Mouse (Mus musculus) CH12.LX (cell line): ENCODE measurements around the gene Serpind1. TPM values are rescaled to one million over a fixed set of nuclear protein-coding genes. Genes with fewer than 3 reads are reported as not detected.
A peak's percentile ranks its signal among the peaks of the same experiment; 100 is the strongest.

Experiments
- DNase-seq: peaks from one replicate; pipeline ENCODE4 v3.0.0-alpha.2; 2013; ENCODE audit errors: extremely low read depth
- H3K27ac ChIP-seq: 2 replicates; pipeline ENCODE4 v1.5.1; 2012; ENCODE audit warnings: low read depth, mild to moderate bottlenecking, control low read depth, moderate library complexity; ENCODE audit not compliant: insufficient read depth
- H3K27me3 ChIP-seq: replicated peaks from 2 replicates; pipeline ENCODE3; 2012; ENCODE audit warnings: inconsistent platforms
- H3K36me3 ChIP-seq, 2 experiments: replicated peaks in 1 of 2; 2 replicates each; pipeline versions ENCODE3 to v1.6.1; 2012; ENCODE audit warnings: inconsistent platforms in 1 of 2, low read length in 1 of 2, mild to moderate bottlenecking in 1 of 2, mixed read lengths in 1 of 2, moderate library complexity in 1 of 2; ENCODE audit not compliant: control insufficient read depth in 1 of 2, insufficient read depth in 1 of 2
- H3K4me1 ChIP-seq, 2 experiments: 2 replicates each; pipeline ENCODE4 v1.6.1; 2012; ENCODE audit warnings: inconsistent platforms in 1 of 2, moderate library complexity in 1 of 2; ENCODE audit not compliant: insufficient read depth in 2 of 2, control insufficient read depth in 1 of 2
- H3K4me2 ChIP-seq: 2 replicates; pipeline ENCODE4 v1.6.1; 2012; ENCODE audit warnings: low read depth, mild to moderate bottlenecking, control low read depth; ENCODE audit not compliant: poor library complexity, insufficient read depth, severe bottlenecking
- H3K4me3 ChIP-seq, 3 experiments: fragments of 150-350 bp in 1 of 3; sonication (generic) in 1 of 3; replicated peaks in 1 of 3; 2 replicates each; pipeline versions ENCODE3 to v1.5.1; 2011 to 2012; ENCODE audit warnings: low read depth in 2 of 3, low read length in 2 of 3, mild to moderate bottlenecking in 2 of 3, moderate library complexity in 2 of 3, control low read depth in 1 of 3, improper control_type of control experiment in 1 of 3, inconsistent platforms in 1 of 3, mixed read lengths in 1 of 3; ENCODE audit not compliant: poor library complexity in 1 of 3
- H3K79me2 ChIP-seq: replicated peaks from 2 replicates; pipeline ENCODE4 v1.6.1; 2012; ENCODE audit warnings: mild to moderate bottlenecking, moderate library complexity; ENCODE audit not compliant: control insufficient read depth, poor library complexity, insufficient read depth, severe bottlenecking; ENCODE audit errors: extremely low read depth
- H3K9ac ChIP-seq: 2 replicates; pipeline ENCODE4 v1.6.1; 2012; ENCODE audit warnings: low read depth, mild to moderate bottlenecking, control low read depth, moderate library complexity; ENCODE audit not compliant: insufficient read depth
- H3K9me3 ChIP-seq: replicated peaks from 2 replicates; pipeline ENCODE3; 2012; ENCODE audit warnings: low read length, inconsistent platforms, mixed read lengths
- BHLHE40 ChIP-seq: IDR thresholded peaks from 2 replicates; pipeline ENCODE4 v1.6.1; 2011; ENCODE audit warnings: mild to moderate bottlenecking, low read depth, low read length, improper control_type of control experiment
- CHD2 ChIP-seq: IDR thresholded peaks from 2 replicates; pipeline ENCODE4 v1.6.1; 2011; ENCODE audit warnings: low read length, improper control_type of control experiment
- CTCF ChIP-seq, 2 experiments: IDR thresholded peaks in 1 of 2; conservative IDR thresholded peaks in 1 of 2; 2 replicates each; pipeline ENCODE4 v1.5.1; 2011 to 2012; ENCODE audit warnings: low read depth in 2 of 2, low read length in 2 of 2, improper control_type of control experiment in 1 of 2, inconsistent platforms in 1 of 2, mild to moderate bottlenecking in 1 of 2, moderate library complexity in 1 of 2
- E2F4 ChIP-seq: IDR thresholded peaks from 2 replicates; pipeline ENCODE4 v1.6.1; 2011; ENCODE audit warnings: low read depth, low read length, improper control_type of control experiment; ENCODE audit not compliant: insufficient replicate concordance
- ELF1 ChIP-seq: IDR thresholded peaks from 2 replicates; pipeline ENCODE4 v1.6.1; 2014; ENCODE audit warnings: low read depth, mild to moderate bottlenecking, inconsistent platforms, low read length, improper control_type of control experiment
- EP300 ChIP-seq: IDR thresholded peaks from 2 replicates; pipeline ENCODE4 v1.6.1; 2011; ENCODE audit warnings: low read length, improper control_type of control experiment
- ETS1 ChIP-seq: conservative IDR thresholded peaks from 2 replicates; pipeline ENCODE4 v1.6.1; 2012; ENCODE audit warnings: low read depth, mild to moderate bottlenecking, inconsistent platforms, low read length, improper control_type of control experiment, moderate library complexity
- GABPA ChIP-seq: IDR thresholded peaks from 2 replicates; pipeline ENCODE4 v1.6.1; 2012; ENCODE audit warnings: low read depth, low read length, improper control_type of control experiment, inconsistent platforms; ENCODE audit not compliant: insufficient replicate concordance
- IRF4 ChIP-seq: IDR thresholded peaks from 2 replicates; pipeline ENCODE4 v1.6.1; 2014; ENCODE audit warnings: low read depth, mild to moderate bottlenecking, inconsistent platforms, low read length, improper control_type of control experiment
- KAT2A ChIP-seq: IDR thresholded peaks from 2 replicates; pipeline ENCODE4 v1.6.1; 2012; ENCODE audit warnings: low read length, improper control_type of control experiment, inconsistent platforms; ENCODE audit not compliant: insufficient replicate concordance
- MAFK ChIP-seq: IDR thresholded peaks from 2 replicates; pipeline ENCODE4 v1.6.1; 2011; ENCODE audit warnings: low read length, improper control_type of control experiment; ENCODE audit not compliant: insufficient replicate concordance
- MAX ChIP-seq: IDR thresholded peaks from 2 replicates; pipeline ENCODE4 v1.6.1; 2011; ENCODE audit warnings: low read length, improper control_type of control experiment
- MAZ ChIP-seq: IDR thresholded peaks from 2 replicates; pipeline ENCODE4 v1.6.1; 2012; ENCODE audit warnings: low read depth, mild to moderate bottlenecking, inconsistent platforms, low read length, improper control_type of control experiment, moderate library complexity
- MEF2A ChIP-seq: IDR thresholded peaks from 2 replicates; pipeline ENCODE4 v1.6.1; 2014; ENCODE audit warnings: low read depth, mild to moderate bottlenecking, inconsistent platforms, low read length, improper control_type of control experiment, borderline replicate concordance
- MYC ChIP-seq: IDR thresholded peaks from 2 replicates; pipeline ENCODE4 v1.6.1; 2011; ENCODE audit warnings: low read depth, mild to moderate bottlenecking, improper control_type of control experiment, low read length
- NELFE ChIP-seq: IDR thresholded peaks from 2 replicates; pipeline ENCODE4 v1.6.1; 2011; ENCODE audit warnings: low read depth, low read length, improper control_type of control experiment
- NRF1 ChIP-seq: IDR thresholded peaks from 2 replicates; pipeline ENCODE4 v1.6.1; 2014; ENCODE audit warnings: low read depth, mild to moderate bottlenecking, inconsistent platforms, low read length, improper control_type of control experiment, moderate library complexity
- POLR2A ChIP-seq: IDR thresholded peaks from 2 replicates; pipeline ENCODE4 v1.6.1; 2011; ENCODE audit warnings: low read depth, mild to moderate bottlenecking, improper control_type of control experiment, low read length
- POLR2AphosphoS2 ChIP-seq: IDR thresholded peaks from 2 replicates; pipeline ENCODE4 v1.6.1; 2011; ENCODE audit warnings: low read depth, low read length, improper control_type of control experiment
- SIN3A ChIP-seq: IDR thresholded peaks from 2 replicates; pipeline ENCODE4 v1.6.1; 2012; ENCODE audit warnings: low read length, improper control_type of control experiment, inconsistent platforms
- TBP ChIP-seq: conservative IDR thresholded peaks from 2 replicates; pipeline ENCODE4 v1.6.1; 2011; ENCODE audit warnings: low read depth, low read length, improper control_type of control experiment
- TCF12 ChIP-seq: IDR thresholded peaks from 2 replicates; pipeline ENCODE4 v1.6.1; 2014; ENCODE audit warnings: low read depth, mild to moderate bottlenecking, inconsistent platforms, low read length, improper control_type of control experiment
- USF2 ChIP-seq: conservative IDR thresholded peaks from 2 replicates; pipeline ENCODE4 v1.6.1; 2011; ENCODE audit warnings: low read depth, low read length, improper control_type of control experiment
- ZC3H11A ChIP-seq: IDR thresholded peaks from 2 replicates; pipeline ENCODE4 v1.6.1; 2012; ENCODE audit warnings: low read depth, mild to moderate bottlenecking, inconsistent platforms, low read length, improper control_type of control experiment
- ZKSCAN1 ChIP-seq: IDR thresholded peaks from 2 replicates; pipeline ENCODE4 v1.6.1; 2012; ENCODE audit warnings: low read depth, inconsistent platforms, low read length, improper control_type of control experiment, borderline replicate concordance
- ZMIZ1 ChIP-seq: IDR thresholded peaks from 2 replicates; pipeline ENCODE4 v1.6.1; 2012; ENCODE audit warnings: low read depth, mild to moderate bottlenecking, inconsistent platforms, low read length, improper control_type of control experiment
- ZNF384 ChIP-seq: IDR thresholded peaks from 2 replicates; pipeline ENCODE4 v1.6.1; 2012; ENCODE audit warnings: low read depth, low read length, improper control_type of control experiment, inconsistent platforms
- dilution Hi-C: fragments of 300-500 bp; cut with MboI; formaldehyde crosslinking; loops from 2 replicates; pipeline ENCODE4 v1.14.3; 2020; ENCODE audit warnings: low sequenced_read_pairs; ENCODE audit not compliant: extremely low pct_unique_long_range_greater_than_20kb, extremely low pct_ligation_motif_present
- in situ Hi-C: fragments of 300-500 bp; cut with MboI; formaldehyde crosslinking; loops from 3 replicates; pipeline ENCODE4 v1.14.3; 2019; ENCODE audit warnings: low sequenced_read_pairs, low pct_ligation_motif_present, low pct_unique_long_range_greater_than_20kb, mixed read lengths
- polyA plus RNA-seq: library from polyadenylated mRNA; unstranded; fragments of >175 nt; gene quantifications from 2 replicates; pipeline ENCODE4 v1.2.1, GENCODE M21; 2012; ENCODE audit warnings: low read depth; ENCODE audit not compliant: insufficient read length
- total RNA-seq, 2 experiments: library from RNA; depleted of rRNA; stranded (reverse); fragments of 300-350 nt in 1 of 2; fragments of >200 nt in 1 of 2; gene quantifications; 2 replicates each; pipeline ENCODE4 v1.2.3; 2012 to 2014

Serpind1 gene
- total and polyA plus RNA-seq, 3 experiments, result 6.8 to 15.6 (median 13.9) TPM

GRCm38 (mm10) chr16:17339701-17340100, 8.5 kb downstream of the Serpind1 start (continued):
- no peak for TF ChIP-seq ZMIZ1
- TF ChIP-seq KAT2A, result 0 out of 2 replicates have a peak, but pooled peaks have one; percentile 48

GRCm38 (mm10) chr16:17340705-17341104, 9.5 kb downstream of the Serpind1 start:
- H3K4me1 ChIP-seq, result peaks cover 3 to 49% of the 10 kb centered on the region in 2 experiments
- H3K27ac ChIP-seq, result peak overlapping the region; percentile 60
- TF ChIP-seq ELF1 (no peak), POLR2AphosphoS2 (no peak), CHD2 (no peak), USF2 (no peak), SIN3A (no peak), ZNF384 (peak; percentile 67)
- DNase-seq, result no peak
- peaks cover 13 to 48% of the 10 kb centered on the region in 2 experiments for H3K36me3 ChIP-seq
- H3K27me3 ChIP-seq, result no peaks in the 10 kb centered on the region
- dilution Hi-C loops (no loop called here), in situ Hi-C loops (no loop called here)
- no peak overlapping the region for H3K4me2 ChIP-seq
- no peak overlapping the region for H3K9ac ChIP-seq
- H3K4me3 ChIP-seq, result peak overlapping the region in 2 of 3 experiments; percentile 38 to 45
- H3K9me3 ChIP-seq, result no peaks in the 10 kb centered on the region
- H3K79me2 ChIP-seq, result no peaks in the 10 kb centered on the region

GRCm38 (mm10) chr16:17341847-17342246, 10.7 kb downstream of the Serpind1 start:
- Histone ChIP-seq H3K4me3 (no peak overlapping the region), H3K4me1 (peaks cover 3 to 49% of the 10 kb centered on the region in 2 experiments), H3K79me2 (no peaks in the 10 kb centered on the region), H3K9me3 (no peaks in the 10 kb centered on the region), H3K27ac (peak overlapping the region; percentile 57; the same call in 1 of the 2 replicates), H3K9ac (no peak overlapping the region), H3K4me2 (no peak overlapping the region), H3K27me3 (no peaks in the 10 kb centered on the region), H3K36me3 (peaks cover 10 to 47% of the 10 kb centered on the region in 2 experiments)
- in situ Hi-C loops, result no loop called here
- TF ChIP-seq MAFK (no peak), CHD2 (no peak), ZMIZ1 (0 out of 2 replicates have a peak, but pooled peaks have one; percentile 29), POLR2AphosphoS2 (no peak), TBP (0 out of 2 replicates have a peak, but pooled peaks have one; percentile 10), NELFE (no peak), NRF1 (peak; percentile 73), BHLHE40 (0 out of 2 replicates have a peak, but pooled peaks have one; percentile 29), EP300 (peak; percentile 73), ELF1 (peak; percentile 61), E2F4 (no peak), ZKSCAN1 (no peak), ZC3H11A (no peak), POLR2A (no peak), GABPA (no peak), MEF2A (peak; percentile 55; the same call in 1 of the 2 replicates), SIN3A (no peak), MAX (peak; percentile 71), KAT2A (no peak), ZNF384 (peak; percentile 83), MYC (peak; percentile 67; the same call in 1 of the 2 replicates), TCF12 (0 out of 2 replicates have a peak, but pooled peaks have one; percentile 11), CTCF (conservative IDR thresholded peaks at IDR 0.05 in 1 of 2, IDR thresholded peaks at IDR 0.05 in 1 of 2; ENCODE audit: low read depth in 2 of 2, low read length in 2 of 2) (no peak), ETS1 (peak; percentile 42; the same call in 1 of the 2 replicates), MAZ (no peak), IRF4 (peak; percentile 41; the same call in 1 of the 2 replicates)
- dilution Hi-C loops, result no loop called here
- peak; percentile 76 for DNase-seq
